Mouse (Mus musculus): Measurements from ENCODE around the gene Slc2a4.

GRCm38 (mm10) chr11:69934169-69934568 lies 13.8 kb downstream of the Slc2a4 start:
- TF ChIP-seq CTCF (conservative IDR thresholded peaks at IDR 0.05; ENCODE audit: insufficient read depth, insufficient read length, low read depth, low read length), result peak; percentile 85
- no peak for TF ChIP-seq POLR2A (IDR thresholded peaks at IDR 0.05; ENCODE audit: low read depth, low read length)
